In the genomic region with DNA sequence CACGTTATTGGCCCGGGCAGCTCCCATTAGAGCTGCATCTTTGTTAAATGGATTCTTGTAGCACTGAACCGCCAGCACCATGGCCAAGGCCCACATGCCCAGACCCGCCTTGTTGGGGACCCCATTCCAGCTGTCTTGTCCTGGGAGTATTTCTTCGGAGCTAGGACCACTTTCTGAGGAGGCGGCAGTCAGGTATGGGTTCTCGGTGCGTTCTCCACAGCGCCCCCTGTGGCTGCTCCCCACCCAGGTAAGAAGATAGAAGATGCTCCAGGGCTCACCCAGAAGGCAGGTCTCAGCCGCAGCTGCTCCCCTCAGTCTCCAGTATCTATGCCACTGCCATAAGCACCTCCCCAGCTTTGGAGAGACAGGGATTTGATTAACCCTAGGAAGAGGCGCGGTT, we compare ENCODE assay signal across 33 mouse cellular contexts.
DNase-seq lines count a peak whose midpoint lies in the region; ATAC-seq and TF ChIP-seq lines count a peak whose summit lies in the region.
"Had no signal": no experiment of that assay in that cellular context is flagged by ENCODE, and none has a peak within 500 bp of the region (broad histone marks: within the 10 kb centered on the region; RNA-seq: fewer than 3 reads in every experiment).

No protein-coding gene starts in this region.

- no peaks in the 10 kb centered on the region; the same call in 1 of the 2 replicates for H3K9me3 ChIP-seq in heart, embryonic 12.5 days (replicated peaks)
- no peaks in the 10 kb centered on the region for H3K9me3 ChIP-seq in midbrain, embryonic 15.5 days
- H3K9me3 ChIP-seq: embryonic facial prominence, embryonic 12.5 days; kidney, embryonic 15.5 days; liver, embryonic 12.5 days had no signal

- ATAC-seq in heart, embryonic 12.5 days (ENCODE audit: insufficient number of reproducible peaks, low FRiP score), result no peak
- no peak for ATAC-seq in midbrain, embryonic 15.5 days (replicated peaks)
- ATAC-seq: forebrain, embryonic 14.5 days; inflammation-experienced regulatory T-cells, adult 6 months; liver, embryonic 12.5 days had no signal

- no peak overlapping the region for H3K9ac ChIP-seq in heart, embryonic 12.5 days
- H3K9ac ChIP-seq in midbrain, embryonic 15.5 days, result no peak overlapping the region
- H3K9ac ChIP-seq: embryonic facial prominence, embryonic 12.5 days; hindbrain, embryonic 14.5 days; kidney, embryonic 15.5 days; liver, embryonic 12.5 days had no signal

- H3K4me2 ChIP-seq in heart, embryonic 12.5 days, result no peak overlapping the region
- no peak overlapping the region for H3K4me2 ChIP-seq in midbrain, embryonic 15.5 days
- H3K4me2 ChIP-seq: embryonic facial prominence, embryonic 12.5 days; heart, embryonic 11.5 days; hindbrain, embryonic 14.5 days; kidney, embryonic 15.5 days; liver, embryonic 12.5 days had no signal

- DNase-seq in heart, adult 11 months, result peak; percentile 86
- DNase-seq in thymus, adult 2 months, result peak; percentile 4
- no peak for DNase-seq in thymus, adult 18-20 months
- peak; percentile 74 for DNase-seq in ES-CJ7 (ENCODE audit: low read depth, low spot score)
- peak; percentile 77 for DNase-seq in ZHBTc4 (ENCODE audit: low read depth, low spot score)
- DNase-seq in kidney, adult 8-10 months, result no peak
- DNase-seq: adrenal gland, postnatal 14 days; cerebellum, adult 11 months; cerebellum, adult 9-10 months; cerebellum, postnatal 36 days; embryo, embryonic 11 days; gastrocnemius, postnatal 25 days; heart, adult 18-20 months; heart, postnatal 4 days; kidney, adult 11 months; kidney, postnatal 36 days; layer of hippocampus, postnatal 36 days; left cerebral cortex, postnatal 4 days; lung, adult 2 months; lung, postnatal 10 days; midbrain, embryonic 14.5 days; right cerebral cortex, postnatal 25 days; spleen, adult 18-20 months had no signal

- no peak for TF ChIP-seq POLR2A in thymus, adult 2 months (IDR thresholded peaks at IDR 0.05; ENCODE audit: control insufficient read depth, extremely low read depth, insufficient read depth, low read length, poor library complexity)

- no peak overlapping the region for H3K4me3 ChIP-seq in heart, embryonic 12.5 days
- no peak overlapping the region for H3K4me3 ChIP-seq in thymus, adult 2 months (ENCODE audit: control insufficient read depth, insufficient read depth, low read length)
- no peak overlapping the region for H3K4me3 ChIP-seq in midbrain, embryonic 15.5 days
- H3K4me3 ChIP-seq: embryonic facial prominence, embryonic 12.5 days; kidney, embryonic 15.5 days; liver, embryonic 12.5 days had no signal

- no peaks in the 10 kb centered on the region for H3K4me1 ChIP-seq in heart, embryonic 12.5 days (replicated peaks)
- H3K4me1 ChIP-seq in thymus, adult 2 months (replicated peaks; ENCODE audit: control insufficient read depth, insufficient read depth, low read length), result no peaks in the 10 kb centered on the region; the same call in 1 of the 2 replicates
- H3K4me1 ChIP-seq in midbrain, embryonic 15.5 days, result no peaks in the 10 kb centered on the region
- H3K4me1 ChIP-seq: embryonic facial prominence, embryonic 12.5 days; kidney, embryonic 15.5 days; liver, embryonic 12.5 days had no signal

- no peak overlapping the region for H3K27ac ChIP-seq in heart, embryonic 12.5 days (ENCODE audit: poor library complexity, severe bottlenecking)
- H3K27ac ChIP-seq in thymus, adult 2 months (ENCODE audit: control insufficient read depth, insufficient read depth, low read length), result no peak overlapping the region
- no peak overlapping the region for H3K27ac ChIP-seq in midbrain, embryonic 15.5 days
- H3K27ac ChIP-seq: embryonic facial prominence, embryonic 12.5 days; hindbrain, embryonic 14.5 days; kidney, embryonic 15.5 days; liver, embryonic 12.5 days; macrophage had no signal

- 66% methylated on average over 12 of the region's 12 CpGs for WGBS in heart, embryonic 12.5 days
- 79% methylated on average over 12 of the region's 12 CpGs for WGBS in thymus, adult 2 months
- 79% methylated on average over 12 of the region's 12 CpGs for WGBS in midbrain, embryonic 15.5 days

- no peaks in the 10 kb centered on the region for H3K36me3 ChIP-seq in heart, embryonic 12.5 days
- H3K36me3 ChIP-seq in thymus, adult 2 months (ENCODE audit: control insufficient read depth, insufficient read depth, low read length), result no peaks in the 10 kb centered on the region
- no peaks in the 10 kb centered on the region for H3K36me3 ChIP-seq in midbrain, embryonic 15.5 days (replicated peaks)
- H3K36me3 ChIP-seq: embryonic facial prominence, embryonic 12.5 days; kidney, embryonic 15.5 days; liver, embryonic 12.5 days had no signal

- H3K27me3 ChIP-seq in heart, embryonic 12.5 days (replicated peaks), result no peaks in the 10 kb centered on the region
- H3K27me3 ChIP-seq in thymus, adult 2 months (ENCODE audit: control insufficient read depth, insufficient read depth, low read length), result no peaks in the 10 kb centered on the region
- H3K27me3 ChIP-seq in midbrain, embryonic 15.5 days (replicated peaks), result no peaks in the 10 kb centered on the region
- H3K27me3 ChIP-seq: embryonic facial prominence, embryonic 12.5 days; kidney, embryonic 15.5 days; liver, embryonic 12.5 days had no signal

- no peak for TF ChIP-seq CTCF in thymus, adult 2 months (IDR thresholded peaks at IDR 0.05; ENCODE audit: borderline replicate concordance, control insufficient read depth, extremely low read depth, insufficient read depth, low read length, poor library complexity)

Comparison
In these comparisons a context has a peak if more than half of its experiments do, and no peak if none do; other contexts are left out.
1. DNase-seq: peak in heart, adult 11 months (single experiment), thymus, adult 2 months (single experiment), ES-CJ7 (single experiment) and ZHBTc4 (single experiment); none in thymus, adult 18-20 months (0 of 2) and kidney, adult 8-10 months (0 of 2).